In the genomic region with DNA sequence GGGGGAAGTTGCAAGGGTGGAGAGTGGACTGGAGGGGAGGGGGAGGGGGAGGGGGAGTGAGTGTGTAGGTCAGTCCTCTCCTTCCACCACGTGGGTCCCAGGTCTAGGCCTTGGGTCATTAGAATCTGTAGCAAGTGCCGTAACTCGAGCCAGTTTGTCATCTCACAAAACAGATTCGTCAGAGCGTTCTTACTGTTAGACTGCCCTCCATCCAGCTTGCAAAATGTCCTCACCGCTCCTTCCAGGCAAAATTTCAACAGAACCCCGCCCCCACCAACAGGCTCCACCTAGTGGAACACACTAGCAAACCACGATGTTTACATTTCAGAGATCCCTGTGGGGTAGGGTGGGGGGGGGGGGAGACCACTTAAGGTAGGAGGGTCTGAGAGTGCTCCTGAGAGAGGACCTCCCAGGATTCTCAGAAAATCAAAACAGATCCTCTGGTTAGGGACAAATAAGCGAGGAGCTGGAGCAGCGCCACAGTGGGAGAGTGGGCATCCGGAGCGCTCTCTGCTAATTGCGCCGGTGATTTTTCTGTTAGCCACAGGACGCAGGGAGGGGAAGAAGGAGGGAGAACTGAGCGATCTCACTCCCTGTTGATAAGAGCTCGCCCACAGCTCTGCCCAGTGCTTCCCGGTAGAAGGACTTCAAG, we compare ENCODE assay signal across 9 mouse cellular contexts. TPM values are rescaled to one million over a fixed set of nuclear protein-coding genes. Genes with fewer than 3 reads are reported as not detected.
DNase-seq lines count a peak whose midpoint lies in the region; ATAC-seq and TF ChIP-seq lines count a peak whose summit lies in the region.
"Had no signal": no experiment of that assay in that cellular context is flagged by ENCODE, and none has a peak within 500 bp of the region (broad histone marks: within the 10 kb centered on the region; RNA-seq: fewer than 3 reads in every experiment).

No protein-coding gene starts in this region.

- H3K79me2 ChIP-seq in heart, adult 2 months (replicated peaks; ENCODE audit: control insufficient read depth, insufficient read depth, low read length): no peaks in the 10 kb centered on the region

- H3K27me3 ChIP-seq in heart, adult 2 months (ENCODE audit: control insufficient read depth, insufficient read depth, low read length): no peaks in the 10 kb centered on the region
- H3K27me3 ChIP-seq in neural tube, embryonic 14.5 days (ENCODE audit: control insufficient read depth, insufficient read depth, low read length): no peaks in the 10 kb centered on the region

- intact Hi-C loops in heart, adult 2 months (cut with DNase I): no loop called here

- no peaks in the 10 kb centered on the region for H3K36me3 ChIP-seq in heart, adult 2 months (ENCODE audit: control insufficient read depth, insufficient read depth, low read length)
- H3K36me3 ChIP-seq in neural tube, embryonic 14.5 days (ENCODE audit: control insufficient read depth, insufficient read depth, low read length): no peaks in the 10 kb centered on the region

- peak; percentile 54 for DNase-seq in CD4-positive, CD25-positive, alpha-beta regulatory T cell, adult 2 months (ENCODE audit: low read depth, low spot score)
- peak; percentile 58 to 83 for DNase-seq in adrenal gland, adult (ENCODE audit: inconsistent age in 2 of 2, low spot score in 1 of 2)
- DNase-seq in embryo, embryonic 11.5 days (ENCODE audit: low read depth, low spot score): peak; percentile 67
- DNase-seq in heart, adult 2 months: peak; percentile 61 to 64
- peak; percentile 40 for DNase-seq in kidney, adult 9 months
- peak; percentile 56 for DNase-seq in lung, adult 2 months
- no peak for DNase-seq in frontal cortex, postnatal 10 days (ENCODE audit: low spot score in 2 of 2)

- H3K4me2 ChIP-seq in neural tube, embryonic 14.5 days (ENCODE audit: low read depth, low read length): peak overlapping the region; percentile 52

- 3% methylated on average over 18 of the region's 18 CpGs for WGBS in heart, adult 2 months
- WGBS in lung, adult 2 months: 1% methylated on average over 18 of the region's 18 CpGs
- WGBS in neural tube, embryonic 14.5 days: under 1% methylated on average over 18 of the region's 18 CpGs

- TF ChIP-seq POLR2A in heart, adult 2 months (IDR thresholded peaks at IDR 0.05; ENCODE audit: insufficient read depth, low read depth, low read length): 0 out of 2 replicates have a peak, but pooled peaks have one; percentile 11
- peak; percentile 23; the same call in 1 of the 2 replicates for TF ChIP-seq POLR2A in lung, adult 2 months (IDR thresholded peaks at IDR 0.05; ENCODE audit: borderline replicate concordance, extremely low read depth, low read depth, low read length)

- H3K4me3 ChIP-seq in heart, adult 2 months: peak overlapping the region; percentile 48
- peak overlapping the region; percentile 35 for H3K4me3 ChIP-seq in lung, adult 2 months (replicated peaks; ENCODE audit: extremely low read depth, low read depth, low read length)
- peak overlapping the region; percentile 24 for H3K4me3 ChIP-seq in neural tube, embryonic 14.5 days (ENCODE audit: low read depth, low read length)

- peak; percentile 81 for ATAC-seq in neural tube, embryonic 14.5 days (ENCODE audit: low read depth)

- H3K27ac ChIP-seq in heart, adult 2 months: peak overlapping the region; percentile 76
- 0 out of 2 replicates have a peak overlapping the region, but pooled peaks have one; percentile 12 for H3K27ac ChIP-seq in neural tube, embryonic 14.5 days (ENCODE audit: low read depth, low read length)

- TF ChIP-seq EP300 in heart, adult 2 months (IDR thresholded peaks at IDR 0.05; ENCODE audit: insufficient read depth, low read depth, low read length): no peak

- H3K9me3 ChIP-seq in neural tube, embryonic 14.5 days (ENCODE audit: control insufficient read depth, low read length): no peaks in the 10 kb centered on the region

- peak; percentile 63 for TF ChIP-seq CTCF in heart, adult 2 months (IDR thresholded peaks at IDR 0.05)
- peak; percentile 15; the same call in 1 of the 2 replicates for TF ChIP-seq CTCF in lung, adult 2 months (IDR thresholded peaks at IDR 0.05; ENCODE audit: insufficient read depth, low read length)

- peaks cover 2% of the 10 kb centered on the region; the same call in 1 of the 2 replicates for H3K4me1 ChIP-seq in heart, adult 2 months (ENCODE audit: control insufficient read depth, insufficient read depth, low read length)
- H3K4me1 ChIP-seq in lung, adult 2 months (ENCODE audit: control insufficient read depth, insufficient read depth, low read length): peaks cover 4% of the 10 kb centered on the region
- H3K4me1 ChIP-seq in neural tube, embryonic 14.5 days (ENCODE audit: control insufficient read depth, insufficient read depth, low read length): no peaks in the 10 kb centered on the region

- no peak overlapping the region for H3K9ac ChIP-seq in heart, adult 2 months (ENCODE audit: low read depth, low read length)
- peak overlapping the region; percentile 26 for H3K9ac ChIP-seq in neural tube, embryonic 14.5 days (replicated peaks; ENCODE audit: low read depth, low read length)

RNA-seq across cellular contexts. Expression of a gene that starts 16.4 kb away (rescaled TPM):
- total RNA-seq in heart, adult 2 months (2021): under 1 TPM; 0.30 to 0.44 TPM
- polyA plus RNA-seq in heart, adult 2 months (2012; rRNA removed): not detected in 2 replicates
- not detected in 2 replicates for polyA plus RNA-seq in lung, adult 2 months (2012; rRNA removed)
- 1.1 TPM in 1 of 2 replicates, not detected in the other for polyA plus RNA-seq in neural tube, embryonic 14.5 days (2014; fragmentation: Nextera tagmentation; extraction: Ambion mirVana)
- total RNA-seq: layer of hippocampus, postnatal 25 days had no signal

RNA-seq across cellular contexts. Expression of a gene that starts 19.5 kb away (rescaled TPM):
- total RNA-seq in heart, adult 2 months (2021): 1 to 10 TPM; 4.3 to 6.3 TPM
- 4.5 and 4.6 TPM in 2 replicates for polyA plus RNA-seq in heart, adult 2 months (2012; rRNA removed)
- 1.4 and 1.7 TPM in 2 replicates for polyA plus RNA-seq in lung, adult 2 months (2012; rRNA removed)
- polyA plus RNA-seq in neural tube, embryonic 14.5 days (2014; fragmentation: Nextera tagmentation; extraction: Ambion mirVana): 0.24 and 1.8 TPM in 2 replicates

RNA-seq across cellular contexts. Expression of a gene that starts 54.0 kb away (rescaled TPM):
- 10 to 100 TPM; 47.6 to 55.1 TPM for total RNA-seq in heart, adult 2 months (2021)
- 29.0 and 33.1 TPM in 2 replicates for polyA plus RNA-seq in heart, adult 2 months (2012; rRNA removed)
- 27.9 and 37.2 TPM in 2 replicates for polyA plus RNA-seq in lung, adult 2 months (2012; rRNA removed)
- 27.9 and 31.1 TPM in 2 replicates for polyA plus RNA-seq in neural tube, embryonic 14.5 days (2014; fragmentation: Nextera tagmentation; extraction: Ambion mirVana)

RNA-seq across cellular contexts. Expression of a gene that starts 56.5 kb away (rescaled TPM):
- 10 to 100 TPM; 32.1 to 36.0 TPM for total RNA-seq in heart, adult 2 months (2021)
- polyA plus RNA-seq in heart, adult 2 months (2012; rRNA removed): 8.1 and 17.2 TPM in 2 replicates
- polyA plus RNA-seq in lung, adult 2 months (2012; rRNA removed): 10.0 and 16.1 TPM in 2 replicates
- 126 and 150 TPM in 2 replicates for polyA plus RNA-seq in neural tube, embryonic 14.5 days (2014; fragmentation: Nextera tagmentation; extraction: Ambion mirVana)

Comparison
In these comparisons a context has a peak if more than half of its experiments do, and no peak if none do; other contexts are left out.
1. DNase-seq: peak in CD4-positive, CD25-positive, alpha-beta regulatory T cell, adult 2 months (single experiment), adrenal gland, adult (2 of 2), embryo, embryonic 11.5 days (single experiment), heart, adult 2 months (2 of 2), kidney, adult 9 months (single experiment) and lung, adult 2 months (single experiment); none in frontal cortex, postnatal 10 days (0 of 2).
2. Peak in every context shown above with its lines, with median percentiles within 50 percentile points of each other: H3K4me3 ChIP-seq.